Mouse (Mus musculus) limb, embryonic 14.5 days (tissue): ENCODE measurements around the gene Gm11569. TPM values are rescaled to one million over a fixed set of nuclear protein-coding genes. Genes with fewer than 3 reads are reported as not detected.
"Not testable (repeated sequence)": the region's sequence is repeated elsewhere in the genome, so short reads cannot be mapped to it uniquely, and the experiment has no call there.

Source experiments
- ATAC-seq: fragments of 200-750 bp; cut with Nextera tagmentation; 2 replicates; pipeline ENCODE4 v1.8.0; 2017; ENCODE audit warnings: low read depth, moderate number of reproducible peaks, moderate TSS enrichment; ENCODE audit not compliant: low FRiP score
- DNase-seq: peaks from one replicate; pipeline ENCODE4 v3.0.0-alpha.2; 2015; ENCODE audit warnings: low spot score
- H3K27ac ChIP-seq: fragments of 300-500 bp; sonication (generic); replicated peaks from 2 replicates; pipeline ENCODE4 v1.5.1; 2014; ENCODE audit warnings: low read depth, mild to moderate bottlenecking, low read length, moderate library complexity, mixed read lengths
- H3K27me3 ChIP-seq: fragments of 300-500 bp; sonication (generic); 2 replicates; pipeline ENCODE4 v1.6.1; 2014; ENCODE audit warnings: low read length, mixed read lengths; ENCODE audit not compliant: control insufficient read depth, insufficient read depth
- H3K36me3 ChIP-seq: fragments of 300-500 bp; sonication (generic); 2 replicates; pipeline ENCODE4 v1.6.1; 2014; ENCODE audit warnings: mild to moderate bottlenecking, low read length, moderate library complexity, mixed read lengths; ENCODE audit not compliant: control insufficient read depth, insufficient read depth
- H3K4me1 ChIP-seq: fragments of 300-500 bp; sonication (generic); 2 replicates; pipeline ENCODE4 v1.6.1; 2014; ENCODE audit warnings: antibody characterized with exemption, low read length, mixed read lengths; ENCODE audit not compliant: control insufficient read depth, insufficient read depth
- H3K4me2 ChIP-seq: fragments of 300-500 bp; sonication (generic); replicated peaks from 2 replicates; pipeline ENCODE4 v1.6.1; 2014; ENCODE audit warnings: low read depth, mild to moderate bottlenecking, low read length, moderate library complexity; ENCODE audit not compliant: severe bottlenecking
- H3K4me3 ChIP-seq: fragments of 300-500 bp; sonication (generic); replicated peaks from 2 replicates; pipeline ENCODE4 v1.5.1; 2014; ENCODE audit warnings: low read length
- H3K9ac ChIP-seq: fragments of 300-500 bp; sonication (generic); 2 replicates; pipeline ENCODE4 v1.6.1; 2014; ENCODE audit warnings: mild to moderate bottlenecking, low read depth, low read length, moderate library complexity; ENCODE audit not compliant: severe bottlenecking
- H3K9me3 ChIP-seq: fragments of 300-500 bp; sonication (generic); 2 replicates; pipeline ENCODE4 v1.6.1; 2016; ENCODE audit warnings: low read length; ENCODE audit not compliant: control insufficient read depth
- POLR2A ChIP-seq: fragments of 200-500 bp; IDR thresholded peaks from 2 replicates; pipeline ENCODE4 v1.8.0; 2012; ENCODE audit warnings: inconsistent platforms, mild to moderate bottlenecking, moderate library complexity, borderline replicate concordance; ENCODE audit not compliant: insufficient read depth, insufficient read length; ENCODE audit errors: extremely low read depth
- WGBS: fragments of 180-500 bp; shearing (Covaris S2); extraction: QIAGEN DNeasy Blood & Tissue Kit; methylation state at CpG from one replicate; pipeline ENCODE4 v1.1.7; 2014; 5-methylcytosine and 5-hydroxymethylcytosine counted together
- polyA plus RNA-seq, 2 experiments: library from polyadenylated mRNA; depleted of rRNA in 1 of 2; stranded (reverse) in 1 of 2; unstranded in 1 of 2; fragments of >200 nt; fragmentation: Nextera tagmentation in 1 of 2; extraction: Ambion mirVana in 1 of 2; gene quantifications; 2 replicates each; pipeline versions ENCODE4 v1.2.1 to v1.2.3; 2012 to 2014

Gene Gm11569
- polyA plus RNA-seq, 2 experiments = not detected

GRCm38 (mm10) chr11:99793367-99793766 is 5.4 kb downstream of the Gm11569 start, which contains the start of gene Gm11596:
Gm11596 (minus strand) TSS chr11:99793467.
- Histone ChIP-seq H3K9me3 (no peaks in the 10 kb centered on the region), H3K27me3 (no peaks in the 10 kb centered on the region), H3K4me2 (no peak within 1 kb of the TSS), H3K4me3 (no peak within 1 kb of the TSS), H3K4me1 (no peaks in the 10 kb centered on the region), H3K27ac (no peak within 1 kb of the TSS), H3K9ac (no peak within 1 kb of the TSS), H3K36me3 (no peaks in the 10 kb centered on the region)
- WGBS = 82% methylated on average over 2 of the region's 2 CpGs
- ATAC-seq (no peak), DNase-seq (no peak)
- TF ChIP-seq POLR2A = no peak

GRCm38 (mm10) chr11:99784900-99785299 is 13.8 kb downstream of the Gm11569 start, which contains the start of gene Krtap4-9:
Krtap4-9 (plus strand) TSS chr11:99785200.
- not testable (repeated sequence) for H3K4me2 ChIP-seq, H3K27me3 ChIP-seq, DNase-seq, H3K36me3 ChIP-seq, H3K4me1 ChIP-seq, ATAC-seq, H3K9me3 ChIP-seq, H3K27ac ChIP-seq, H3K9ac ChIP-seq, H3K4me3 ChIP-seq

- WGBS = 95% methylated on average over 2 of the region's 2 CpGs
- Histone ChIP-seq H3K36me3 (no peaks in the 10 kb centered on the region), H3K9ac (no peak within 1 kb of the TSS), H3K4me3 (no peak within 1 kb of the TSS), H3K4me2 (no peak within 1 kb of the TSS), H3K27ac (no peak within 1 kb of the TSS), H3K9me3 (no peaks in the 10 kb centered on the region), H3K4me1 (no peaks in the 10 kb centered on the region), H3K27me3 (no peaks in the 10 kb centered on the region)
- DNase-seq = no peak
- no peak for TF ChIP-seq POLR2A
- no peak for ATAC-seq
Measured at GRCm38 (mm10) chr11:99780604-99781003, 18.1 kb downstream of the Gm11569 start, which contains the start of gene Krtap4-8. Krtap4-8 (minus strand) TSS chr11:99780704.

GRCm38 (mm10) chr11:99778401-99778800 is 20.3 kb downstream of the Gm11569 start:
- no peak for TF ChIP-seq POLR2A
- H3K4me1 ChIP-seq = no peaks in the 10 kb centered on the region
- ATAC-seq = no peak
- H3K36me3 ChIP-seq = no peaks in the 10 kb centered on the region
- H3K27me3 ChIP-seq = no peaks in the 10 kb centered on the region
- no peak overlapping the region for H3K4me3 ChIP-seq
- H3K4me2 ChIP-seq = no peak overlapping the region
- H3K9ac ChIP-seq = no peak overlapping the region
- no peaks in the 10 kb centered on the region for H3K9me3 ChIP-seq
- no peak overlapping the region for H3K27ac ChIP-seq
- whole genome bisulfite sequencing = 63% methylated on average over 7 of the region's 7 CpGs
- DNase-seq = no peak

GRCm38 (mm10) chr11:99772813-99773212 is 25.9 kb downstream of the Gm11569 start, which contains the start of gene Gm11595:
Gm11595 (minus strand) TSS chr11:99772913.
- not testable (repeated sequence) for H3K4me2 ChIP-seq, H3K27ac ChIP-seq, ATAC-seq, H3K4me1 ChIP-seq, DNase-seq, H3K4me3 ChIP-seq, H3K36me3 ChIP-seq, H3K9me3 ChIP-seq, H3K27me3 ChIP-seq, H3K9ac ChIP-seq

GRCm38 (mm10) chr11:99768410-99768809 is 30.3 kb downstream of the Gm11569 start:
- Histone ChIP-seq H3K9me3 (no peaks in the 10 kb centered on the region), H3K27ac (no peak overlapping the region), H3K4me3 (no peak overlapping the region), H3K27me3 (no peaks in the 10 kb centered on the region), H3K4me2 (no peak overlapping the region), H3K36me3 (no peaks in the 10 kb centered on the region), H3K4me1 (no peaks in the 10 kb centered on the region), H3K9ac (no peak overlapping the region)
- DNase-seq (no peak), ATAC-seq (no peak)
- no peak for TF ChIP-seq POLR2A
- 72% methylated on average over 2 of the region's 2 CpGs for WGBS
